Mouse (Mus musculus): ENCODE measurements at regions not wholly inside any gene's neighbourhood (a gene's known extent, or its start where the extent isn't known, plus 50 kb on each side); places are given as distances from the start of the nearest gene placed in this dataset.
"Not testable (repeated sequence)": the region's sequence is repeated elsewhere in the genome, so short reads cannot be mapped to it uniquely, and the experiment has no call there.

DNA sequence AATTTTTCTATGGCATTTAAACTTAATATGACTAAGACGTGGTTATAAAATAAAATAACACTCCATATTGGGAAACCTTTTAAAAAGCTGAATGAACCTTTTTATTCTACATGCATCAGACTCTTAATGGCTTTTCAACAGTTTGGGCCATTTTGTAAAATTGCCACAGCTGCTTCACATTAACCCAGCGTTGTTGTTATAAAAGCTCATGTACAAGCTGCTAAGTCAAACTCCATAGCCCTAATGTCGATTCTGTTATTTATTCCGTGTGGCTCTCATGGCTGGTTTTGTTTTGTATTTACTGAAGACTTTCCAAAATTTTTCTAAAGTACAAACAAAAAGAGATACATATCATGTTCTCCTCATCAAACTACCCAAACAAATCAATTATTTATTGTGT, 268.1 kb upstream of the Hand2 start:
- Histone ChIP-seq H3K27me3 (no peaks in the 10 kb centered on the region), H3K4me3 (replicated peaks) (no peak overlapping the region), H3K4me1 (no peaks in the 10 kb centered on the region), H3K9ac (no peak overlapping the region), H3K36me3 (no peaks in the 10 kb centered on the region), H3K27ac (replicated peaks) (no peak overlapping the region), H3K4me2 (replicated peaks) (no peak overlapping the region), H3K9me3 (replicated peaks) (no peaks in the 10 kb centered on the region)
- WGBS: 29% methylated on average over 4 of the region's 4 CpGs
- ATAC-seq (ENCODE audit: insufficient number of reproducible peaks, low FRiP score, low TSS enrichment, low read depth): no peak

DNA sequence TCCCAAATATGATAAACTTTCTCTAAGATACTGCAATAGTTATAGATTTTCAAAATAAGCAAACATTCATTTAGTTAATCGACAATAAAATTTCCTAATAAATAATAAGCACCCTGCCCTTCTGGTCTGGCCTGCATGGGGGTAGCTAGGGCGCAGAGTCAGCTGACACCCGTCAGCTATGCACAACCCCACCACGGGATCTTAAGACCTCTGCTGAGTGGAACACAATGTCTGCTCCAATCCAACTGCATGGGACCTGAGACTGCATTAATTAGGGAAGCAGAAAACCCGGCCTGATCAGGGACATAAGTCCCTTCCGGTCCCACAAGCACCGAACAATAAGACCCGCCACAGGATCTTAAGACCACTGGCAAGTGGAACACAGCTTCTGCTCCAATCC, 243.8 kb upstream of the Hand2 start:
- Histone ChIP-seq H3K27ac (replicated peaks) (no peak overlapping the region), H3K9ac (no peak overlapping the region), H3K36me3 (no peaks in the 10 kb centered on the region), H3K4me3 (replicated peaks) (no peak overlapping the region), H3K27me3 (no peaks in the 10 kb centered on the region), H3K4me2 (replicated peaks) (no peak overlapping the region), H3K4me1 (no peaks in the 10 kb centered on the region), H3K9me3 (replicated peaks) (no peaks in the 10 kb centered on the region)
- no peak for ATAC-seq (ENCODE audit: insufficient number of reproducible peaks, low FRiP score, low TSS enrichment, low read depth)
- WGBS: 84% methylated on average over 8 of the region's 8 CpGs

DNA sequence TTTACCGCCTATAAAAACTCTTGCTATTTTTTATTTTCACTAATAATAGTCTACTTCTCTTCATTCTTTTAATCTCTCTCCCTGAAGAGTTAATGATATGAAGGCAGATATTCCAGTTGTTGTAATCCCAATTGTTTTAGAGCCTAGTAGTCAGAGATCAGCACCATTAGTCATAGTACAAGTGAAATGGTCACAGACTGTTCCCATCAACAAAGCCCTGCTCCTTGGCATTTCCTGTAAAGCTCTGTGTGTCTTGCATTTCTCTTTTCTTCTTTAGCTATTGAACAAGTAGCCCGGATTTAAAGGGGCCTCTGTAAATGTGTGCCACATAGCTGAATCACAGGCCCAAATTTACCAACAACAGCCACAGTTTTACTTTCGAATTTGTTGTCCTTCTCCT, 234.0 kb upstream of the Hand2 start:
- no peak for ATAC-seq (ENCODE audit: insufficient number of reproducible peaks, low FRiP score, low TSS enrichment, low read depth)
- no peaks in the 10 kb centered on the region for H3K4me1 ChIP-seq
- H3K27me3 ChIP-seq: no peaks in the 10 kb centered on the region
- H3K9me3 ChIP-seq (replicated peaks): no peaks in the 10 kb centered on the region
- 67% methylated on average over 3 of the region's 3 CpGs for WGBS
- H3K27ac ChIP-seq (replicated peaks): no peak overlapping the region
- no peak overlapping the region for H3K4me2 ChIP-seq (replicated peaks)
- no peak overlapping the region for H3K9ac ChIP-seq
- H3K36me3 ChIP-seq: no peaks in the 10 kb centered on the region
- H3K4me3 ChIP-seq (replicated peaks): no peak overlapping the region

DNA sequence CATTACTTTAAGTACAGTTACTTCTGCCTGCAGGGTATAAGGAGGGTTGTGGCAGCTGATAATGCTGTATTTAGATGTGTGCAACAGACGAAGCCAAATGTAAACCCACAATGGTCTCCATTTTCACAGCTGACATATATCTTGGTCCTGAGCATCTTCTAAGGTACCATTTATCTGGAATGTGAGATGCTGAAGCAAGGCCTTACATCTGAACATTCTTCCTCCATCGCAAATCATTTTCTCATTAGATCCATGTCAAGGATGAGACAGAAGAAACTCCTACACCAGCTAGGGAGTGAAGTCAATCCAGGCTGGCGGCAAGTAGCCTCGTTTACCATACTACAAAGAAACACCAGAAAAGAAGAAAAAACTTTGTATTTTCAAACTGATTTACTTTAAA, 228.4 kb upstream of the Hand2 start:
- WGBS: 80% methylated on average over 4 of the region's 4 CpGs
- H3K9ac ChIP-seq: no peak overlapping the region
- H3K4me3 ChIP-seq (replicated peaks): no peak overlapping the region
- ATAC-seq (ENCODE audit: insufficient number of reproducible peaks, low FRiP score, low TSS enrichment, low read depth): no peak
- H3K4me1 ChIP-seq: no peaks in the 10 kb centered on the region
- H3K9me3 ChIP-seq (replicated peaks): no peaks in the 10 kb centered on the region
- H3K27ac ChIP-seq (replicated peaks): no peak overlapping the region
- H3K36me3 ChIP-seq: no peaks in the 10 kb centered on the region
- no peak overlapping the region for H3K4me2 ChIP-seq (replicated peaks)
- no peaks in the 10 kb centered on the region for H3K27me3 ChIP-seq

DNA sequence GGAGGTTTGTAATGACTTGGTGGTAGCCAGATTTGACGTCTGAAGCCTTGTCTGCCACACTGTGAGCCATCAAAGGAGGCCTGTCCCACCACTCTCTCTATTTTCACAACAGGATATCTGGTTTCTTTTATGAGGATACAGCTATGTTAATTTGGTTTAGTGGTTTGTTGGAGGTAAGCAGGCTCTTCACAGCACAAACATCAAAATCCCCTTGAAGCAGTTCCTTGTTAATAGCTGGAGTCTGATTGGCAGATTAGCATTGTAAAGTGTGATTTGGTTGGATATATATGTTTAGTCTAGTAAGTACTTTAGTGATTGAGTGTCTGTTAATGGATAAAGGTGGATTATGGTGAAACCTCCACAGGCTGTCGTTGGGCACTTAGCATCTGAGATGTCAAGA, 225.6 kb upstream of the Hand2 start:
- WGBS: 37% methylated on average over 2 of the region's 2 CpGs
- no peaks in the 10 kb centered on the region for H3K27me3 ChIP-seq
- H3K36me3 ChIP-seq: no peaks in the 10 kb centered on the region
- H3K4me2 ChIP-seq (replicated peaks): no peak overlapping the region
- H3K9me3 ChIP-seq (replicated peaks): no peaks in the 10 kb centered on the region
- H3K4me1 ChIP-seq: no peaks in the 10 kb centered on the region
- no peak overlapping the region for H3K4me3 ChIP-seq (replicated peaks)
- no peak overlapping the region for H3K9ac ChIP-seq
- H3K27ac ChIP-seq (replicated peaks): no peak overlapping the region
- ATAC-seq (ENCODE audit: insufficient number of reproducible peaks, low FRiP score, low TSS enrichment, low read depth): no peak

DNA sequence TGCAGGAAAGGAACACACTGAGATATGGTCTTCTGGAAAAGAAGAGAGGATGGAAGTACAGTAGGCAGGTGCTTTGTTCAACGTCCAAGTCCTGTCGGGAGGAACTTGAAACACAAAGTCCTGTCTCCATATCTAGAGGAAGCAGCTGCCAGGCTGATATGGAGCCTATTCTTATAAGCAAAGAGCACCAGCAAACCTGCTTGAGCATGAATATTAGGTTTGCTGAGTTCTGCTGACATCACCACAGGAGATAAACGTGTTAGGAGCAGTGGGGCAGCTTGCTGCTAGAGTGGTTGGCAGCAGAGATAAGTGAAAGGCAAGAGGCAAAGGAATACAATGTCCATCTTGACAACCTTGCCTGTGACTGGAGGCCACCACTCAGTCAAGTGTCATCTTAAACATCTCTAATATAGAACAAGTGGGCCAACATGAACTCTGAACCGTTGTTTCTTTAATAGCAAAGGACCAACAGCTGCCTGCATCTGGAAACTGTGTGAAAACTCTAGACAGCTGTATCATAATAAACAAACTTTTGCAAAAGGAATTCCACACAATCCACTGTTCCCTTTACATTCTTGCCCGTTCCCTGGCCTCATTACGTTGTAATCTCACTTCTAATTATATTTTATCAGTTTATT, 209.9 kb upstream of the Hand2 start:
- not testable (repeated sequence) for H3K36me3 ChIP-seq; H3K9ac ChIP-seq; H3K4me2 ChIP-seq (replicated peaks); H3K4me3 ChIP-seq (replicated peaks); H3K27ac ChIP-seq (replicated peaks); H3K9me3 ChIP-seq (replicated peaks); ATAC-seq (ENCODE audit: insufficient number of reproducible peaks, low FRiP score, low TSS enrichment, low read depth); H3K27me3 ChIP-seq; H3K4me1 ChIP-seq
- WGBS: 47% methylated on average over 3 of the region's 6 CpGs

DNA sequence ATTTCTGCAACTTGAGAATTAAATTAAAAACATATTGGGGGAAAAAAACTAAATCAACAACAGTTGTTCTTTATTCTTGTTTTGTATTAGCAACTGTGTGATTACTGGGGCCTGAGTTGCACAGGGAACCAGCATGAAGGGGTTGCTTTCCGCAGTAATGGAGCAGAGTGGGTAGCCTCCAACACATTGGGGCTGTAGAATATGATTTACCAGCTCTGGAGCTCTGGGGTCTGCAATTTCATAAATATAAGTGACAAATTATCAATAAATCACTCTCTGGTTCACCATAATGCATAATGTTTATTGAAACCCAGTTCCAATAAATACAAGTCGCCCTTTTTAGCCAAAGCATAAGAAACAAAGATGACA, 209.4 kb upstream of the Hand2 start:
- Histone ChIP-seq H3K9me3 (replicated peaks) (no peaks in the 10 kb centered on the region), H3K27me3 (no peaks in the 10 kb centered on the region), H3K36me3 (no peaks in the 10 kb centered on the region), H3K27ac (replicated peaks) (no peak overlapping the region), H3K4me3 (replicated peaks) (no peak overlapping the region), H3K4me2 (replicated peaks) (no peak overlapping the region), H3K9ac (no peak overlapping the region), H3K4me1 (no peaks in the 10 kb centered on the region)
- no peak for ATAC-seq (ENCODE audit: insufficient number of reproducible peaks, low FRiP score, low TSS enrichment, low read depth)
- 50% methylated on average over 2 of the region's 2 CpGs for WGBS

DNA sequence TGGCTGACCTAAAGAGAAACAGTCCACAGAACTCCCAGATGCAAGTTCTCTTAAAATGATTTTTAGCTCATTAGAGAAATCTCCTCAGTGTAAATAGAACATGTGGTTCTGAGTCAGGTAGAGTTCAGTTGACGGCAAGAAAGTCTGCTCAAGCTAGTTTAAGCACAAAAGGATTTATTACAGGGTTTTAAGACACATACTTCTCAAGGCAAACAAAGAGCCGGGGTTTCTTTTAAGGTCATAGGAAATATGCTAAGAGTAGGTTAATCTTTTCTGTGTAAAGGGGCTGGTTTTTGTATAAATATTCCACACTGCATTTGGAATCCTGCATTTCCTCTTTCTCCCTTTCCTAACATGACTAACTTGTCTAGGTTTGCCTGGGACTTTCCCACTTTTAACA, 206.9 kb upstream of the Hand2 start:
- no peaks in the 10 kb centered on the region for H3K9me3 ChIP-seq (replicated peaks)
- no peak overlapping the region for H3K27ac ChIP-seq (replicated peaks)
- H3K4me2 ChIP-seq (replicated peaks): no peak overlapping the region
- ATAC-seq (ENCODE audit: insufficient number of reproducible peaks, low FRiP score, low TSS enrichment, low read depth): no peak
- no peaks in the 10 kb centered on the region for H3K4me1 ChIP-seq
- no peak overlapping the region for H3K4me3 ChIP-seq (replicated peaks)
- no peak overlapping the region for H3K9ac ChIP-seq
- WGBS: 55% methylated on average over 2 of the region's 2 CpGs
- no peaks in the 10 kb centered on the region for H3K36me3 ChIP-seq
- no peaks in the 10 kb centered on the region for H3K27me3 ChIP-seq

DNA sequence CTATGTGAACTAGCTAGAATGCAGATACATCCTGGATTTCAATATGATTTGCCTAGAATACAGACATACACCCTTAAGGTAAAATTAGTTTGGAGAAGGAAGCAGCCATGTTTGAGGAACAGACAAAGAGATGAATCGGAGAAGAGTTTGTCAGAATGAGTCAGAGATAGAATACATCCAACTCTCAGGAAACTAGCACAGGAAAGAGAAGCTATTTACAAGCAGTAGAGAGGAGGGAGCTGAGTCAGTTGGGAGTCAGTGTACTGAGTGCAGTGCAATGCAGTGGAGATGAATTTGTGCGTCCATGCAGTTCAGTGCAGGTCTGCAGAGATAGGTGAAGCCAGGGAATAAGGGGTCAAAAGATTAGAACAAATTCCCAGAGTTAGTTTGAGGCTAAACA, 205.5 kb upstream of the Hand2 start:
- Histone ChIP-seq H3K4me3 (replicated peaks) (no peak overlapping the region), H3K27ac (replicated peaks) (no peak overlapping the region), H3K36me3 (no peaks in the 10 kb centered on the region), H3K4me1 (no peaks in the 10 kb centered on the region), H3K9ac (no peak overlapping the region), H3K27me3 (no peaks in the 10 kb centered on the region), H3K4me2 (replicated peaks) (no peak overlapping the region), H3K9me3 (replicated peaks) (no peaks in the 10 kb centered on the region)
- WGBS: 95% methylated on average over 2 of the region's 2 CpGs
- ATAC-seq (ENCODE audit: insufficient number of reproducible peaks, low FRiP score, low TSS enrichment, low read depth): no peak

DNA sequence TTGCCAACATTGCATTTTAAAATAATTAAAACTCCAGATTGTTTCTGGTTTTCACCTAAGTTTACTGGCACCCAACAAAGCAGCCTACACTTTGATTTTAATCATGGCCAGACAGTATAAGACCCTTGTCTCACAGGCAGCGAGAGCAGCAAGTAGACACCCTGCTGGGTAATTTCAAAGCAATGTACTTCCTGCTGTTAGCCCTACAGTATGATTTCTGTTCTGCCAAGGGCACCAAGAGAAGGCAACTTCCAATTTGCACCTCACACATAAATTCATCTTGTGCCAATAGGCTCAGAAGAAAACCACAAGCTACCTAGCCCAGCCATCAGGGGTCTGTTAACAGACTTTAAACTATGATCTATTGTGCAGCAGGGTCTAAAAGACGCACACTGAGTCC, 186.7 kb upstream of the Hand2 start:
- H3K27ac ChIP-seq (replicated peaks): no peak overlapping the region
- H3K9me3 ChIP-seq (replicated peaks): no peaks in the 10 kb centered on the region
- no peaks in the 10 kb centered on the region for H3K36me3 ChIP-seq
- no peaks in the 10 kb centered on the region for H3K4me1 ChIP-seq
- H3K27me3 ChIP-seq: no peaks in the 10 kb centered on the region
- 33% methylated on average over 2 of the region's 2 CpGs for WGBS
- no peak for ATAC-seq (ENCODE audit: insufficient number of reproducible peaks, low FRiP score, low TSS enrichment, low read depth)
- no peak overlapping the region for H3K4me2 ChIP-seq (replicated peaks)
- no peak overlapping the region for H3K4me3 ChIP-seq (replicated peaks)
- no peak overlapping the region for H3K9ac ChIP-seq

DNA sequence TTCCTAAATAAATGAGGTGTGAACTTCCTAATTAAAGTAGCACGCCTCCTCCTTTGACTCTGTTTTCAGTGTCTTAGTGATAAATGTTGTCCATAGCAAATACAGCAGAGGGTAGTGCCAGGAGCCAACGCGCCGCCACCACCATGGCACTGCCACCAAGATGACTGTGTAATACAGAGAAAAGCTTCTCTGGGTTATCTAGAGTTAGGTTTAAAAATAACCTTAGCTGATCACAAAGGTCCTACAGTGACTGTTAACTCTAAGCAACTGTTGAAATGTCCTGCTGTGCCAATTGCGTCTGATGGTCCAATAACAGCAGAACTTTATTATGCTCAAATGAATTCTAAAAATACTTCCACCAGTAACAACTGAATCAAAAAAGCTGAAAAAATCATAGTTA, 186.1 kb upstream of the Hand2 start:
- H3K4me2 ChIP-seq (replicated peaks): no peak overlapping the region
- H3K4me3 ChIP-seq (replicated peaks): no peak overlapping the region
- no peak for ATAC-seq (ENCODE audit: insufficient number of reproducible peaks, low FRiP score, low TSS enrichment, low read depth)
- H3K27ac ChIP-seq (replicated peaks): no peak overlapping the region
- no peaks in the 10 kb centered on the region for H3K4me1 ChIP-seq
- no peaks in the 10 kb centered on the region for H3K36me3 ChIP-seq
- no peaks in the 10 kb centered on the region for H3K27me3 ChIP-seq
- H3K9ac ChIP-seq: no peak overlapping the region
- WGBS: 86% methylated on average over 5 of the region's 5 CpGs
- H3K9me3 ChIP-seq (replicated peaks): no peaks in the 10 kb centered on the region

DNA sequence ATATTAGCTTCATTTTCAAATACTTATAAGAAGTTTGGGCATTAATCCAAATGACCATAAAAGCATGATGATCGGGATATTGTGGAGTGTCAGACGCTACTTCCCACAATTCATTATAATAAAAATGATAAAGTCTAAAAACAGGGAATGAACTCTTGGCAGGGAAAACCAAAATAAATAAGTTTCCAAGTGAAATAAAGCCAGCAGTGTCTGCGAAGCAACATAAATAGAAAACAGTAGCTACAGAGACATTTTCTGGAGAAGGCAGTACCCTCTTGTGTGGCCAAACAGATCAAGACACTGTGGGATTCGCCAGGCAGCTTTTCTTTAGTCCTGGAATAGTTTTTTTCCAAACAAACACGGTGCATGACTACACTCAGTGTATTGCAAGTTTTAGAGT, 172.7 kb upstream of the Hand2 start:
- 63% methylated on average over 5 of the region's 5 CpGs for WGBS

More for the DNA sequence above, 172.7 kb upstream of the Hand2 start:
- H3K4me2 ChIP-seq (replicated peaks): no peak overlapping the region
- H3K27ac ChIP-seq (replicated peaks): no peak overlapping the region
- no peak for ATAC-seq (ENCODE audit: insufficient number of reproducible peaks, low FRiP score, low TSS enrichment, low read depth)
- H3K9me3 ChIP-seq (replicated peaks): no peaks in the 10 kb centered on the region
- H3K9ac ChIP-seq: no peak overlapping the region
- H3K27me3 ChIP-seq: no peaks in the 10 kb centered on the region
- no peak overlapping the region for H3K4me3 ChIP-seq (replicated peaks)
- H3K4me1 ChIP-seq: no peaks in the 10 kb centered on the region
- H3K36me3 ChIP-seq: no peaks in the 10 kb centered on the region

Data from embryonic facial prominence, embryonic 15.5 days (tissue).